Mouse (Mus musculus): ENCODE results near the gene Slc12a4.

GRCm38 (mm10) chr8:105990856-105991387 is 25.0 kb upstream of the Slc12a4 start, which contains the start of gene Dus2:
- TF ChIP-seq CTCF (IDR thresholded peaks at IDR 0.05; ENCODE audit: insufficient read depth, low read depth, low read length) (peak; percentile 67), POLR2A (IDR thresholded peaks at IDR 0.05; ENCODE audit: insufficient read depth, low read depth, low read length) (no peak)
